Mouse (Mus musculus): ENCODE measurements at regions not wholly inside any gene's neighbourhood (a gene's known extent, or its start where the extent isn't known, plus 50 kb on each side); places are given as distances from the start of the nearest gene placed in this dataset.

GRCm38 (mm10) chr10:96460617-96461338 lies 156.0 kb upstream of the Btg1 start:
- H3K4me3 ChIP-seq = no peak overlapping the region
- H3K4me1 ChIP-seq = peaks cover 14% of the 10 kb centered on the region; the same call in 1 of the 2 replicates
- ATAC-seq (ENCODE audit: low FRiP score, low read depth) = peak; percentile 78
- H3K9ac ChIP-seq (replicated peaks) = no peak overlapping the region
- no peaks in the 10 kb centered on the region for H3K9me3 ChIP-seq
- 43% methylated on average over 10 of the region's 10 CpGs for WGBS
- H3K27ac ChIP-seq (replicated peaks) = peak overlapping the region; percentile 50; the same call in 1 of the 2 replicates
- H3K36me3 ChIP-seq = no peaks in the 10 kb centered on the region
- H3K4me2 ChIP-seq (replicated peaks) = 0 out of 2 replicates have a peak overlapping the region, but pooled peaks have one; percentile 16
- H3K27me3 ChIP-seq = no peaks in the 10 kb centered on the region

GRCm38 (mm10) chr10:96465967-96466366 lies 150.8 kb upstream of the Btg1 start:
- 86% methylated on average over 6 of the region's 6 CpGs for WGBS
- no peak overlapping the region for H3K9ac ChIP-seq (replicated peaks)
- peaks cover 3% of the 10 kb centered on the region; the same call in 1 of the 2 replicates for H3K4me1 ChIP-seq
- no peaks in the 10 kb centered on the region for H3K36me3 ChIP-seq
- no peak overlapping the region for H3K4me3 ChIP-seq
- ATAC-seq (ENCODE audit: low FRiP score, low read depth) = no peak
- no peaks in the 10 kb centered on the region for H3K27me3 ChIP-seq
- H3K4me2 ChIP-seq (replicated peaks) = no peak overlapping the region
- H3K27ac ChIP-seq (replicated peaks) = no peak overlapping the region
- H3K9me3 ChIP-seq = no peaks in the 10 kb centered on the region

GRCm38 (mm10) chr10:96466845-96467244 lies 150.0 kb upstream of the Btg1 start:
- Histone ChIP-seq H3K27ac (replicated peaks) (no peak overlapping the region), H3K4me2 (replicated peaks) (no peak overlapping the region), H3K36me3 (no peaks in the 10 kb centered on the region), H3K27me3 (no peaks in the 10 kb centered on the region), H3K4me3 (no peak overlapping the region), H3K4me1 (no peaks in the 10 kb centered on the region), H3K9ac (replicated peaks) (no peak overlapping the region), H3K9me3 (no peaks in the 10 kb centered on the region)
- no peak for ATAC-seq (ENCODE audit: low FRiP score, low read depth)
- WGBS = 93% methylated on average over 3 of the region's 3 CpGs

- H3K27ac ChIP-seq (replicated peaks) = no peak overlapping the region
- H3K9ac ChIP-seq (replicated peaks) = no peak overlapping the region
- H3K4me3 ChIP-seq = no peak overlapping the region
- no peak overlapping the region for H3K4me2 ChIP-seq (replicated peaks)
- 87% methylated on average over 4 of the region's 4 CpGs for WGBS
- no peaks in the 10 kb centered on the region for H3K9me3 ChIP-seq
- no peaks in the 10 kb centered on the region for H3K4me1 ChIP-seq
- no peak for ATAC-seq (ENCODE audit: low FRiP score, low read depth)
- no peaks in the 10 kb centered on the region for H3K27me3 ChIP-seq
- no peaks in the 10 kb centered on the region for H3K36me3 ChIP-seq
These were observed 149.1 kb upstream of the Btg1 start for GRCm38 (mm10) chr10:96467661-96468060.

- H3K4me3 ChIP-seq = no peak overlapping the region
- H3K4me1 ChIP-seq = no peaks in the 10 kb centered on the region
- H3K27ac ChIP-seq (replicated peaks) = no peak overlapping the region
- H3K9me3 ChIP-seq = no peaks in the 10 kb centered on the region
- H3K9ac ChIP-seq (replicated peaks) = no peak overlapping the region
- no peak overlapping the region for H3K4me2 ChIP-seq (replicated peaks)
- H3K36me3 ChIP-seq = no peaks in the 10 kb centered on the region
- no peaks in the 10 kb centered on the region for H3K27me3 ChIP-seq
- ATAC-seq (ENCODE audit: low FRiP score, low read depth) = no peak
These were observed 145.3 kb upstream of the Btg1 start for GRCm38 (mm10) chr10:96471523-96471922.

GRCm38 (mm10) chr10:96479350-96479749 lies 137.5 kb upstream of the Btg1 start:
- Histone ChIP-seq H3K27ac (replicated peaks) (no peak overlapping the region), H3K27me3 (no peaks in the 10 kb centered on the region), H3K9me3 (no peaks in the 10 kb centered on the region), H3K36me3 (no peaks in the 10 kb centered on the region), H3K9ac (replicated peaks) (no peak overlapping the region), H3K4me2 (replicated peaks) (no peak overlapping the region), H3K4me3 (no peak overlapping the region), H3K4me1 (peaks cover 17% of the 10 kb centered on the region; the same call in 1 of the 2 replicates)
- no peak for ATAC-seq (ENCODE audit: low FRiP score, low read depth)
- WGBS = 75% methylated on average over 12 of the region's 12 CpGs

GRCm38 (mm10) chr10:96479786-96480185 lies 137.0 kb upstream of the Btg1 start:
- Histone ChIP-seq H3K4me3 (no peak overlapping the region), H3K4me1 (peaks cover 17% of the 10 kb centered on the region; the same call in 1 of the 2 replicates), H3K27ac (replicated peaks) (no peak overlapping the region), H3K4me2 (replicated peaks) (no peak overlapping the region), H3K27me3 (no peaks in the 10 kb centered on the region), H3K9me3 (no peaks in the 10 kb centered on the region), H3K36me3 (no peaks in the 10 kb centered on the region), H3K9ac (replicated peaks) (no peak overlapping the region)
- whole genome bisulfite sequencing = 76% methylated on average over 8 of the region's 8 CpGs
- no peak for ATAC-seq (ENCODE audit: low FRiP score, low read depth)

GRCm38 (mm10) chr10:96480453-96481324 lies 136.1 kb upstream of the Btg1 start:
- Histone ChIP-seq H3K27me3 (no peaks in the 10 kb centered on the region), H3K27ac (replicated peaks) (no peak overlapping the region), H3K4me3 (no peak overlapping the region), H3K4me1 (peaks cover 17% of the 10 kb centered on the region; the same call in 1 of the 2 replicates), H3K36me3 (no peaks in the 10 kb centered on the region), H3K9me3 (no peaks in the 10 kb centered on the region), H3K9ac (replicated peaks) (no peak overlapping the region), H3K4me2 (replicated peaks) (no peak overlapping the region)
- ATAC-seq (ENCODE audit: low FRiP score, low read depth) = peak; percentile 87
- WGBS = 48% methylated on average over 14 of the region's 14 CpGs

- no peak for ATAC-seq (ENCODE audit: low FRiP score, low read depth)
- H3K27me3 ChIP-seq = no peaks in the 10 kb centered on the region
- WGBS = 75% methylated on average over 8 of the region's 8 CpGs
- no peak overlapping the region for H3K9ac ChIP-seq (replicated peaks)
- no peaks in the 10 kb centered on the region for H3K9me3 ChIP-seq
- H3K27ac ChIP-seq (replicated peaks) = no peak overlapping the region
- H3K4me2 ChIP-seq (replicated peaks) = no peak overlapping the region
- no peak overlapping the region for H3K4me3 ChIP-seq
- no peaks in the 10 kb centered on the region for H3K36me3 ChIP-seq
- H3K4me1 ChIP-seq = peaks cover 17% of the 10 kb centered on the region; the same call in 1 of the 2 replicates
These were observed 135.5 kb upstream of the Btg1 start for GRCm38 (mm10) chr10:96481325-96481638.

GRCm38 (mm10) chr10:96486724-96487123 lies 130.1 kb upstream of the Btg1 start:
- 98% methylated on average over 3 of the region's 3 CpGs for WGBS
- Histone ChIP-seq H3K36me3 (no peaks in the 10 kb centered on the region), H3K9ac (replicated peaks) (no peak overlapping the region), H3K27ac (replicated peaks) (no peak overlapping the region), H3K4me3 (no peak overlapping the region), H3K9me3 (no peaks in the 10 kb centered on the region), H3K27me3 (no peaks in the 10 kb centered on the region), H3K4me1 (no peaks in the 10 kb centered on the region), H3K4me2 (replicated peaks) (no peak overlapping the region)
- ATAC-seq (ENCODE audit: low FRiP score, low read depth) = no peak

- peaks cover 6% of the 10 kb centered on the region; the same call in 1 of the 2 replicates for H3K4me1 ChIP-seq
- WGBS = 47% methylated on average over 1 of the region's 1 CpGs
These were observed 123.1 kb upstream of the Btg1 start for GRCm38 (mm10) chr10:96493706-96494105.

GRCm38 (mm10) chr10:96496700-96497099 lies 120.1 kb upstream of the Btg1 start:
- Histone ChIP-seq H3K4me3 (no peak overlapping the region), H3K4me1 (peaks cover 6% of the 10 kb centered on the region; the same call in 1 of the 2 replicates), H3K9me3 (no peaks in the 10 kb centered on the region), H3K36me3 (no peaks in the 10 kb centered on the region), H3K27me3 (no peaks in the 10 kb centered on the region), H3K9ac (replicated peaks) (no peak overlapping the region), H3K27ac (replicated peaks) (no peak overlapping the region), H3K4me2 (replicated peaks) (no peak overlapping the region)
- 91% methylated on average over 3 of the region's 3 CpGs for WGBS
- ATAC-seq (ENCODE audit: low FRiP score, low read depth) = no peak

More at GRCm38 (mm10) chr10:96493706-96494105, 123.1 kb upstream of the Btg1 start:
- Histone ChIP-seq H3K9me3 (no peaks in the 10 kb centered on the region), H3K27me3 (no peaks in the 10 kb centered on the region), H3K27ac (replicated peaks) (no peak overlapping the region), H3K9ac (replicated peaks) (no peak overlapping the region), H3K4me2 (replicated peaks) (no peak overlapping the region), H3K36me3 (no peaks in the 10 kb centered on the region), H3K4me3 (no peak overlapping the region)
- no peak for ATAC-seq (ENCODE audit: low FRiP score, low read depth)
